Mouse (Mus musculus): ENCODE data around the gene Olfr659. TPM values are rescaled to one million over a fixed set of nuclear protein-coding genes. Genes with fewer than 3 reads are reported as not detected.
A peak's percentile ranks its signal among the peaks of the same experiment; 100 is the strongest.

Olfr659 gene
- polyA plus RNA-seq (2015; fragmentation: Nextera tagmentation; extraction: Ambion mirVana) = not detected in 2 replicates

GRCm38 (mm10) chr7:104666453-104666852 is at the start of gene Olfr659:
Gene Olfr659, plus strand, starts transcription at chr7:104666753.
- no peaks in the 10 kb centered on the region for H3K4me1 ChIP-seq
- no peaks in the 10 kb centered on the region for H3K36me3 ChIP-seq
- no peak within 1 kb of the TSS for H3K9ac ChIP-seq
- no peak within 1 kb of the TSS for H3K4me2 ChIP-seq
- no peaks in the 10 kb centered on the region; the same call in none of the 2 replicates for H3K9me3 ChIP-seq
- no peaks in the 10 kb centered on the region for H3K27me3 ChIP-seq (replicated peaks)
- H3K27ac ChIP-seq (replicated peaks) = no peak within 1 kb of the TSS
- no peak within 1 kb of the TSS for H3K4me3 ChIP-seq
- ATAC-seq (ENCODE audit: extremely low read depth, insufficient number of reproducible peaks, low FRiP score, low TSS enrichment) = no peak
- WGBS = 69% methylated on average over 3 of the region's 3 CpGs

- H3K9me3 ChIP-seq = no peaks in the 10 kb centered on the region
- no peak for ATAC-seq (ENCODE audit: extremely low read depth, insufficient number of reproducible peaks, low FRiP score, low TSS enrichment)
- no peaks in the 10 kb centered on the region for H3K36me3 ChIP-seq
Measured at GRCm38 (mm10) chr7:104624494-104624893, 42.1 kb upstream of the Olfr659 start, which contains the start of gene Olfr657. Gene Olfr657, plus strand, starts transcription at chr7:104624794.

GRCm38 (mm10) chr7:104646841-104647482 is 19.6 kb upstream of the Olfr659 start, which contains the start of gene Olfr658:
Gene Olfr658, minus strand, starts transcription at chr7:104647305.
- no peak for ATAC-seq (ENCODE audit: extremely low read depth, insufficient number of reproducible peaks, low FRiP score, low TSS enrichment)
- Histone ChIP-seq H3K4me1 (no peaks in the 10 kb centered on the region), H3K4me3 (peak within 1 kb of the TSS; percentile 35), H3K27me3 (replicated peaks) (no peaks in the 10 kb centered on the region), H3K9ac (no peak within 1 kb of the TSS), H3K4me2 (peak within 1 kb of the TSS; percentile 63), H3K9me3 (no peaks in the 10 kb centered on the region), H3K27ac (replicated peaks) (no peak within 1 kb of the TSS), H3K36me3 (no peaks in the 10 kb centered on the region)
- 14% methylated on average over 20 of the region's 22 CpGs for WGBS

More at GRCm38 (mm10) chr7:104624494-104624893, 42.1 kb upstream of the Olfr659 start, which contains the start of gene Olfr657:
- H3K4me2 ChIP-seq = no peak within 1 kb of the TSS
- no peak within 1 kb of the TSS for H3K4me3 ChIP-seq
- no peaks in the 10 kb centered on the region for H3K4me1 ChIP-seq
- no peaks in the 10 kb centered on the region for H3K27me3 ChIP-seq (replicated peaks)
- no peak within 1 kb of the TSS for H3K27ac ChIP-seq (replicated peaks)
- no peak within 1 kb of the TSS for H3K9ac ChIP-seq

- H3K9me3 ChIP-seq = no peaks in the 10 kb centered on the region
- H3K36me3 ChIP-seq = no peaks in the 10 kb centered on the region
- no peak within 1 kb of the TSS for H3K9ac ChIP-seq
- H3K4me3 ChIP-seq = no peak within 1 kb of the TSS
- H3K27ac ChIP-seq (replicated peaks) = no peak within 1 kb of the TSS
- 76% methylated on average over 2 of the region's 2 CpGs for WGBS
- no peaks in the 10 kb centered on the region for H3K27me3 ChIP-seq (replicated peaks)
- H3K4me2 ChIP-seq = no peak within 1 kb of the TSS
- no peaks in the 10 kb centered on the region for H3K4me1 ChIP-seq
- ATAC-seq (ENCODE audit: extremely low read depth, insufficient number of reproducible peaks, low FRiP score, low TSS enrichment) = no peak
Measured at GRCm38 (mm10) chr7:104686201-104686600, 19.6 kb downstream of the Olfr659 start, which contains the start of gene Olfr661. Gene Olfr661, plus strand, starts transcription at chr7:104686501.

Other genes starting within 250 kb of the Olfr659 start
- 1.0 TPM in 2 replicates for gene Trim30a, start 201.6 kb upstream of the Olfr659 start, polyA plus RNA-seq (2015; fragmentation: Nextera tagmentation; extraction: Ambion mirVana)
- gene Trim30d, start 158.9 kb upstream of the Olfr659 start, polyA plus RNA-seq (2015; fragmentation: Nextera tagmentation; extraction: Ambion mirVana) = 0.21 and 0.47 TPM in 2 replicates
- not detected in 2 replicates for gene Olfr651, start 116.6 kb upstream of the Olfr659 start, polyA plus RNA-seq (2015; fragmentation: Nextera tagmentation; extraction: Ambion mirVana)
- not detected in 2 replicates for gene Olfr652, start 105.9 kb upstream of the Olfr659 start, polyA plus RNA-seq (2015; fragmentation: Nextera tagmentation; extraction: Ambion mirVana)
- not detected in 2 replicates for gene Olfr653, start 89.4 kb upstream of the Olfr659 start, polyA plus RNA-seq (2015; fragmentation: Nextera tagmentation; extraction: Ambion mirVana)
- not detected in 2 replicates for gene Olfr654, start 79.7 kb upstream of the Olfr659 start, polyA plus RNA-seq (2015; fragmentation: Nextera tagmentation; extraction: Ambion mirVana)
- not detected in 2 replicates for gene Olfr655, start 65.0 kb upstream of the Olfr659 start, polyA plus RNA-seq (2015; fragmentation: Nextera tagmentation; extraction: Ambion mirVana)
- gene Olfr656, start 52.8 kb upstream of the Olfr659 start, polyA plus RNA-seq (2015; fragmentation: Nextera tagmentation; extraction: Ambion mirVana) = not detected in 2 replicates
- gene Olfr657, start 42.0 kb upstream of the Olfr659 start, polyA plus RNA-seq (2015; fragmentation: Nextera tagmentation; extraction: Ambion mirVana) = not detected in 2 replicates
- not detected in 2 replicates for gene Olfr658, start 19.4 kb upstream of the Olfr659 start, polyA plus RNA-seq (2015; fragmentation: Nextera tagmentation; extraction: Ambion mirVana)
- not detected in 2 replicates for gene Olfr661, start 19.7 kb downstream of the Olfr659 start, polyA plus RNA-seq (2015; fragmentation: Nextera tagmentation; extraction: Ambion mirVana)
- gene Usp17le, start 110.7 kb downstream of the Olfr659 start, polyA plus RNA-seq (2015; fragmentation: Nextera tagmentation; extraction: Ambion mirVana) = not detected in 2 replicates
- gene Usp17lb, start 175.8 kb downstream of the Olfr659 start, polyA plus RNA-seq (2015; fragmentation: Nextera tagmentation; extraction: Ambion mirVana) = not detected in 2 replicates
- gene Usp17la, start 190.3 kb downstream of the Olfr659 start, polyA plus RNA-seq (2015; fragmentation: Nextera tagmentation; extraction: Ambion mirVana) = not detected in 2 replicates
- gene Olfr665, start 211.3 kb downstream of the Olfr659 start, polyA plus RNA-seq (2015; fragmentation: Nextera tagmentation; extraction: Ambion mirVana) = not detected in 2 replicates
- not detected in 2 replicates for gene Olfr666, start 229.2 kb downstream of the Olfr659 start, polyA plus RNA-seq (2015; fragmentation: Nextera tagmentation; extraction: Ambion mirVana)